Comparison of ENCODE assay signal across 15 mouse cellular contexts in the genomic region with DNA sequence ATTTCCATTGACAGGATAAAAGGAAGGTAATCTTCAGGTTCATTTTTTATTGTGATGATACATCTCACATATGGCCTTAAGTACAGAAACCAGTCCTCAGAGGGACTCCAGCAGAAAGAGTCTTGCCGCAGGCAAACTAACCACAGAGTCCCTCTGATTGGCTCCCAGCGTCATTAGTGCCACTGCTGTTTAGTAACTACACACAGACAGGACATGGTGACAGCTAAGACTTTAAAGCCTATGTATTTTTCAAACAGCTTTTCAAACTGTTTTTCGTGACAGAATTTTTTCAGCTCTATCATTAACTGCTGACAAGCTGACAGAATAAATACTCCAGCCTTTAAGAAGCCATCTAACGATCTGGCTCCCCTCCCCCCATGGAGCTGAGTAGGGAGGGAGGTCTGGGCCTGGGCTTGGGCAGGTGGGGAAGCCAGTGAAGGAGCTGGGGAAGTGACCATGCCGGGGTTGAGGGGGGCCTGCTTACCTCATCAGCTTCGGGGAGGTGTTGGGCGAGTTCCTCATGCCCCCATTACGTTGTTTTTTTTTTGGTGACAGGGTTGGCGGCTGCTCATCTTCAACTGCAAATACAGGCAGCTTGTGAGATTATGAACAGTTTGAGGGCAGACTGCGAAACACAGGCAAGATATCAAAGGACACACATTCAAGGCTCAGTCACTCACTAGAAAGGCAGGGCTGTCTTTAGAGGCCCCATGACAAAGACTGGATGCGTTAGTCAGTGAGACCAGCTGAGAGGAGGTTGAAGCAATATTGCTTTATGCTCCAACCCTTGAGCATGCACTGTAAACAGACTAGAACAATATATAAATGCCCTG.
DNase-seq lines count a peak whose midpoint lies in the region; ATAC-seq and TF ChIP-seq lines count a peak whose summit lies in the region.
"Had no signal": no experiment of that assay in that cellular context is flagged by ENCODE, and none has a peak within 500 bp of the region (broad histone marks: within the 10 kb centered on the region; RNA-seq: fewer than 3 reads in every experiment).

No protein-coding gene starts in this region.

- peak; percentile 9 for DNase-seq in thymus, postnatal 4 days
- DNase-seq in thymus, adult 2 months = no peak
- DNase-seq in limb, embryonic 10.5 days (ENCODE audit: low spot score) = peak; percentile 68
- DNase-seq in frontal cortex, postnatal 25 days (ENCODE audit: low spot score in 2 of 2) = no peak
- DNase-seq in cerebellum, adult 18-20 months = no peak
- no peak for DNase-seq in kidney, postnatal 10 days
- DNase-seq: gastrocnemius, postnatal 10 days; heart, postnatal 4 days; kidney, adult 9 months; left cerebral cortex, postnatal 4 days had no signal

- H3K36me3 ChIP-seq in heart, embryonic 13.5 days = no peaks in the 10 kb centered on the region
- H3K36me3 ChIP-seq in heart, embryonic 11.5 days (ENCODE audit: control insufficient read depth, insufficient read depth, low read length) = no peaks in the 10 kb centered on the region
- no peaks in the 10 kb centered on the region for H3K36me3 ChIP-seq in thymus, adult 2 months (ENCODE audit: control insufficient read depth, insufficient read depth, low read length)
- no peaks in the 10 kb centered on the region for H3K36me3 ChIP-seq in limb, embryonic 10.5 days
- H3K36me3 ChIP-seq: embryonic facial prominence, embryonic 12.5 days; G1E had no signal

- H3K4me3 ChIP-seq in heart, embryonic 13.5 days = no peak overlapping the region
- no peak overlapping the region for H3K4me3 ChIP-seq in heart, embryonic 11.5 days (ENCODE audit: low read depth, low read length)
- no peak overlapping the region for H3K4me3 ChIP-seq in thymus, adult 2 months (ENCODE audit: control insufficient read depth, insufficient read depth, low read length)
- H3K4me3 ChIP-seq in limb, embryonic 10.5 days = no peak overlapping the region
- H3K4me3 ChIP-seq: embryonic facial prominence, embryonic 12.5 days had no signal

- no peak overlapping the region for H3K9ac ChIP-seq in heart, embryonic 13.5 days
- no peak overlapping the region for H3K9ac ChIP-seq in heart, embryonic 11.5 days (ENCODE audit: low read depth, low read length)
- H3K9ac ChIP-seq: embryonic facial prominence, embryonic 12.5 days had no signal

- 33% methylated on average over 11 of the region's 11 CpGs for WGBS in heart, embryonic 13.5 days
- 35% methylated on average over 11 of the region's 11 CpGs for WGBS in heart, embryonic 11.5 days (ENCODE audit: insufficient replicate concordance)
- 31% methylated on average over 11 of the region's 11 CpGs for WGBS in thymus, adult 2 months
- 28% methylated on average over 11 of the region's 11 CpGs for WGBS in limb, embryonic 10.5 days

- H3K4me2 ChIP-seq in heart, embryonic 13.5 days = peak overlapping the region; percentile 13; the same call in 1 of the 2 replicates
- H3K4me2 ChIP-seq in heart, embryonic 11.5 days = no peak overlapping the region
- H3K4me2 ChIP-seq: embryonic facial prominence, embryonic 12.5 days had no signal

- no peaks in the 10 kb centered on the region for H3K27me3 ChIP-seq in heart, embryonic 13.5 days (replicated peaks)
- H3K27me3 ChIP-seq in heart, embryonic 11.5 days (ENCODE audit: control insufficient read depth, insufficient read depth, low read length) = no peaks in the 10 kb centered on the region
- no peaks in the 10 kb centered on the region for H3K27me3 ChIP-seq in thymus, adult 2 months (ENCODE audit: control insufficient read depth, insufficient read depth, low read length)
- H3K27me3 ChIP-seq in limb, embryonic 10.5 days (ENCODE audit: low read depth, poor library complexity, severe bottlenecking) = peaks cover 25% of the 10 kb centered on the region; the same call in 1 of the 2 replicates
- H3K27me3 ChIP-seq: embryonic facial prominence, embryonic 12.5 days had no signal

- ATAC-seq in heart, embryonic 13.5 days (ENCODE audit: extremely low read depth, insufficient number of reproducible peaks, low FRiP score, low TSS enrichment) = no peak
- ATAC-seq in heart, embryonic 11.5 days (replicated peaks; ENCODE audit: insufficient number of reproducible peaks, low FRiP score, low TSS enrichment) = no peak
- ATAC-seq: activated CD4-positive, CD25-positive, alpha-beta regulatory T cell, adult 4 months had no signal

- no peak for TF ChIP-seq CTCF in thymus, adult 2 months (IDR thresholded peaks at IDR 0.05; ENCODE audit: borderline replicate concordance, control insufficient read depth, extremely low read depth, insufficient read depth, low read length, poor library complexity)

- H3K27ac ChIP-seq in heart, embryonic 13.5 days (replicated peaks) = no peak overlapping the region
- H3K27ac ChIP-seq in heart, embryonic 11.5 days (ENCODE audit: low read depth, low read length) = no peak overlapping the region
- H3K27ac ChIP-seq in thymus, adult 2 months (ENCODE audit: control insufficient read depth, insufficient read depth, low read length) = no peak overlapping the region
- peak overlapping the region; percentile 76 for H3K27ac ChIP-seq in limb, embryonic 10.5 days
- H3K27ac ChIP-seq: embryonic facial prominence, embryonic 12.5 days had no signal

- H3K9me3 ChIP-seq in heart, embryonic 13.5 days = no peaks in the 10 kb centered on the region
- no peaks in the 10 kb centered on the region for H3K9me3 ChIP-seq in heart, embryonic 11.5 days (replicated peaks; ENCODE audit: control insufficient read depth, low read length)
- no peaks in the 10 kb centered on the region for H3K9me3 ChIP-seq in limb, embryonic 10.5 days (replicated peaks)
- H3K9me3 ChIP-seq: embryonic facial prominence, embryonic 12.5 days had no signal

- no peak for TF ChIP-seq POLR2A in thymus, adult 2 months (IDR thresholded peaks at IDR 0.05; ENCODE audit: control insufficient read depth, extremely low read depth, insufficient read depth, low read length, poor library complexity)

- H3K4me1 ChIP-seq in heart, embryonic 13.5 days = peaks cover 7% of the 10 kb centered on the region
- H3K4me1 ChIP-seq in heart, embryonic 11.5 days (ENCODE audit: control insufficient read depth, insufficient read depth, low read length) = no peaks in the 10 kb centered on the region
- H3K4me1 ChIP-seq in thymus, adult 2 months (replicated peaks; ENCODE audit: control insufficient read depth, insufficient read depth, low read length) = no peaks in the 10 kb centered on the region
- peaks cover 71% of the 10 kb centered on the region for H3K4me1 ChIP-seq in limb, embryonic 10.5 days

Comparison
In these comparisons a context has a peak if more than half of its experiments do, and no peak if none do; other contexts are left out.
1. DNase-seq: peak in thymus, postnatal 4 days (single experiment) and limb, embryonic 10.5 days (single experiment); none in thymus, adult 2 months (single experiment), frontal cortex, postnatal 25 days (0 of 2), cerebellum, adult 18-20 months (0 of 2) and kidney, postnatal 10 days (single experiment).